In genomic region chr7:129853596-129853995, GRCm38 (mm10) we compare ENCODE assay signal across 30 mouse cellular contexts.
DNase-seq lines count a peak whose midpoint lies in the region; ATAC-seq lines count a peak whose summit lies in the region.
"Had no signal": no experiment of that assay in that cellular context is flagged by ENCODE, and none has a peak within 500 bp of the region (broad histone marks: within the 10 kb centered on the region; RNA-seq: fewer than 3 reads in every experiment).

No protein-coding gene starts in this region.

- no peaks in the 10 kb centered on the region for H3K36me3 ChIP-seq in embryonic facial prominence, embryonic 11.5 days (replicated peaks; ENCODE audit: control insufficient read depth, insufficient read depth, low read depth, low read length)
- H3K36me3 ChIP-seq in embryonic facial prominence, embryonic 10.5 days (replicated peaks), result no peaks in the 10 kb centered on the region
- no peaks in the 10 kb centered on the region for H3K36me3 ChIP-seq in limb, embryonic 15.5 days
- H3K36me3 ChIP-seq in limb, embryonic 10.5 days, result no peaks in the 10 kb centered on the region
- H3K36me3 ChIP-seq in embryonic facial prominence, embryonic 14.5 days (ENCODE audit: control insufficient read depth, insufficient read depth, low read length), result no peaks in the 10 kb centered on the region
- H3K36me3 ChIP-seq: embryonic facial prominence, embryonic 15.5 days; heart, embryonic 12.5 days; heart, embryonic 15.5 days; hindbrain, embryonic 13.5 days; intestine, embryonic 15.5 days had no signal

- no peaks in the 10 kb centered on the region for H3K27me3 ChIP-seq in embryonic facial prominence, embryonic 11.5 days (ENCODE audit: control insufficient read depth, insufficient read depth, low read length)
- H3K27me3 ChIP-seq in embryonic facial prominence, embryonic 10.5 days (replicated peaks; ENCODE audit: low read depth, poor library complexity, severe bottlenecking), result no peaks in the 10 kb centered on the region
- no peaks in the 10 kb centered on the region for H3K27me3 ChIP-seq in limb, embryonic 15.5 days
- no peaks in the 10 kb centered on the region for H3K27me3 ChIP-seq in limb, embryonic 10.5 days (ENCODE audit: low read depth, poor library complexity, severe bottlenecking)
- no peaks in the 10 kb centered on the region for H3K27me3 ChIP-seq in embryonic facial prominence, embryonic 14.5 days (replicated peaks; ENCODE audit: control insufficient read depth, insufficient read depth, low read length)
- H3K27me3 ChIP-seq: embryonic facial prominence, embryonic 15.5 days; heart, embryonic 12.5 days; heart, embryonic 15.5 days; hindbrain, embryonic 13.5 days; intestine, embryonic 15.5 days had no signal

- 37% methylated on average over 7 of the region's 7 CpGs for WGBS in embryonic facial prominence, embryonic 11.5 days
- 49% methylated on average over 7 of the region's 7 CpGs for WGBS in embryonic facial prominence, embryonic 10.5 days
- 44% methylated on average over 7 of the region's 7 CpGs for WGBS in limb, embryonic 15.5 days
- WGBS in limb, embryonic 10.5 days, result 63% methylated on average over 7 of the region's 7 CpGs
- 25% methylated on average over 7 of the region's 7 CpGs for WGBS in embryonic facial prominence, embryonic 14.5 days

- peak; percentile 26 for DNase-seq in embryonic facial prominence, embryonic 11.5 days (ENCODE audit: low spot score)
- DNase-seq in embryonic facial prominence, embryonic 10.5 days (ENCODE audit: low spot score), result no peak
- no peak for DNase-seq in limb, embryonic 10.5 days (ENCODE audit: low spot score)
- DNase-seq in retina, postnatal 1 day, result peak; percentile 20
- no peak for DNase-seq in retina, embryonic 14.5 days (ENCODE audit: low spot score)
- DNase-seq in embryonic facial prominence, embryonic 14.5 days (ENCODE audit: low spot score), result peak; percentile 74
- DNase-seq in cerebellum, adult 18-20 months, result no peak
- DNase-seq: adrenal gland, adult 8-10 months; adrenal gland, postnatal 36 days; cerebellum, adult 11 months; cerebellum, adult 8-10 months; cerebellum, postnatal 10 days; cerebellum, postnatal 36 days; forebrain, postnatal 0 days; gastrocnemius, adult 2 months; gastrocnemius, postnatal 14 days; heart, adult 18-20 months; heart, postnatal 10 days; heart, postnatal 4 days; kidney, adult 11 months had no signal

- no peak overlapping the region for H3K4me2 ChIP-seq in embryonic facial prominence, embryonic 11.5 days (ENCODE audit: low read depth, low read length)
- no peak overlapping the region for H3K4me2 ChIP-seq in limb, embryonic 15.5 days
- H3K4me2 ChIP-seq in embryonic facial prominence, embryonic 14.5 days (ENCODE audit: low read depth, low read length), result no peak overlapping the region
- H3K4me2 ChIP-seq: embryonic facial prominence, embryonic 15.5 days; heart, embryonic 12.5 days; heart, embryonic 15.5 days; hindbrain, embryonic 13.5 days; intestine, embryonic 15.5 days had no signal

- no peaks in the 10 kb centered on the region for H3K9me3 ChIP-seq in embryonic facial prominence, embryonic 11.5 days (replicated peaks; ENCODE audit: control insufficient read depth, low read length)
- H3K9me3 ChIP-seq in embryonic facial prominence, embryonic 10.5 days, result no peaks in the 10 kb centered on the region
- no peaks in the 10 kb centered on the region for H3K9me3 ChIP-seq in limb, embryonic 15.5 days
- H3K9me3 ChIP-seq in limb, embryonic 10.5 days (replicated peaks), result no peaks in the 10 kb centered on the region
- H3K9me3 ChIP-seq in embryonic facial prominence, embryonic 14.5 days (ENCODE audit: control insufficient read depth, low read length), result no peaks in the 10 kb centered on the region
- H3K9me3 ChIP-seq: embryonic facial prominence, embryonic 15.5 days; heart, embryonic 12.5 days; heart, embryonic 15.5 days; hindbrain, embryonic 13.5 days; intestine, embryonic 15.5 days had no signal

- no peak overlapping the region for H3K9ac ChIP-seq in embryonic facial prominence, embryonic 11.5 days (replicated peaks; ENCODE audit: low read length)
- no peak overlapping the region for H3K9ac ChIP-seq in limb, embryonic 15.5 days
- H3K9ac ChIP-seq in embryonic facial prominence, embryonic 14.5 days (ENCODE audit: low read depth, low read length), result no peak overlapping the region
- H3K9ac ChIP-seq: embryonic facial prominence, embryonic 15.5 days; forebrain, postnatal 0 days; heart, embryonic 12.5 days; heart, embryonic 15.5 days; hindbrain, embryonic 13.5 days; intestine, embryonic 15.5 days had no signal

- H3K4me3 ChIP-seq in embryonic facial prominence, embryonic 11.5 days (ENCODE audit: low read depth, low read length), result no peak overlapping the region
- no peak overlapping the region for H3K4me3 ChIP-seq in embryonic facial prominence, embryonic 10.5 days
- H3K4me3 ChIP-seq in limb, embryonic 15.5 days, result no peak overlapping the region
- H3K4me3 ChIP-seq in limb, embryonic 10.5 days, result no peak overlapping the region
- no peak overlapping the region for H3K4me3 ChIP-seq in embryonic facial prominence, embryonic 14.5 days (ENCODE audit: low read depth, low read length)
- H3K4me3 ChIP-seq: embryonic facial prominence, embryonic 15.5 days; gastrocnemius, adult 2 months; heart, embryonic 12.5 days; heart, embryonic 15.5 days; hindbrain, embryonic 13.5 days; intestine, embryonic 15.5 days had no signal

- ATAC-seq in embryonic facial prominence, embryonic 11.5 days (replicated peaks; ENCODE audit: insufficient number of reproducible peaks, low FRiP score, low TSS enrichment, low read depth), result no peak
- ATAC-seq in limb, embryonic 15.5 days (ENCODE audit: insufficient number of reproducible peaks, low FRiP score, low TSS enrichment, low read depth), result no peak
- ATAC-seq in embryonic facial prominence, embryonic 14.5 days (ENCODE audit: low read depth), result peak; percentile 19; the same call in 1 of the 2 replicates
- ATAC-seq: activated CD4-positive, CD25-positive, alpha-beta regulatory T cell, adult 4 months; CD4-positive, CD25-positive, alpha-beta regulatory T cell, adult 4 months; forebrain, embryonic 14.5 days; forebrain, postnatal 0 days; hindbrain, embryonic 16.5 days; intestine, embryonic 15.5 days had no signal

- H3K27ac ChIP-seq in embryonic facial prominence, embryonic 11.5 days (replicated peaks; ENCODE audit: low read depth, low read length), result no peak overlapping the region
- H3K27ac ChIP-seq in embryonic facial prominence, embryonic 10.5 days (replicated peaks), result no peak overlapping the region
- peak overlapping the region; percentile 13; the same call in 1 of the 2 replicates for H3K27ac ChIP-seq in limb, embryonic 15.5 days
- H3K27ac ChIP-seq in limb, embryonic 10.5 days, result no peak overlapping the region
- no peak overlapping the region for H3K27ac ChIP-seq in embryonic facial prominence, embryonic 14.5 days (replicated peaks; ENCODE audit: low read depth, low read length)
- H3K27ac ChIP-seq: embryonic facial prominence, embryonic 15.5 days; gastrocnemius, adult 2 months; heart, embryonic 15.5 days; hindbrain, embryonic 13.5 days; intestine, embryonic 15.5 days had no signal

- H3K4me1 ChIP-seq in embryonic facial prominence, embryonic 11.5 days (ENCODE audit: control insufficient read depth, insufficient read depth, low read length), result no peaks in the 10 kb centered on the region
- H3K4me1 ChIP-seq in embryonic facial prominence, embryonic 10.5 days, result peaks cover 24% of the 10 kb centered on the region
- no peaks in the 10 kb centered on the region for H3K4me1 ChIP-seq in limb, embryonic 15.5 days
- peaks cover 6% of the 10 kb centered on the region; the same call in 1 of the 2 replicates for H3K4me1 ChIP-seq in limb, embryonic 10.5 days
- 0 out of 2 replicates have a peak, but pooled peaks cover 5% of the 10 kb centered on the region for H3K4me1 ChIP-seq in embryonic facial prominence, embryonic 14.5 days (ENCODE audit: control insufficient read depth, insufficient read depth, low read length)
- H3K4me1 ChIP-seq: heart, embryonic 12.5 days; heart, embryonic 15.5 days; intestine, embryonic 15.5 days had no signal

Comparison
In these comparisons a context has a peak if more than half of its experiments do, and no peak if none do; other contexts are left out.
1. DNase-seq: peak in embryonic facial prominence, embryonic 11.5 days (single experiment), retina, postnatal 1 day (single experiment) and embryonic facial prominence, embryonic 14.5 days (single experiment); none in embryonic facial prominence, embryonic 10.5 days (single experiment), limb, embryonic 10.5 days (single experiment), retina, embryonic 14.5 days (single experiment) and cerebellum, adult 18-20 months (0 of 2).